8 mouse cellular contexts compared by ENCODE assay signal in the genomic region with DNA sequence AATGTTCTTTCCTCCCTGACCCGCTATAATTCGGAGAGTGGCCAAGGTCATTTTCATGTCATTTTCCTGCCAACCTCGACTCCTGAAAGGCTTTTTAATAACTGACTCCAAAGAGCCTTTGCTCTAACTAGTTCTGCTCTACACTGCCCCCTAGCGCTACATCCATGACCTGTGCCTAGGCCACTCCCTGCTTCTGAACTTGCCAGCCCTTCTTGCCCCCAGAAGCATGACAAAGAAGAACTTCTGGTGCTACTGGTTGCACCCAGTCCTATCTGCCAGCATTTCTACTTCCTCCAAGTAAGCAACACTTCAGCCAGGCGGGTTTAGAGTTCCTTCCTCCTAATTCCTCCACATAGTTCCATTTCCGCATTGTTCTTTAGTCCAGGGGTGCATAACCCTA. TPM values are rescaled to one million over a fixed set of nuclear protein-coding genes. Genes with fewer than 3 reads are reported as not detected.
DNase-seq lines count a peak whose midpoint lies in the region; ATAC-seq lines count a peak whose summit lies in the region.

No protein-coding gene starts in this region.

- no peaks in the 10 kb centered on the region for H3K27me3 ChIP-seq in intestine, embryonic 14.5 days (replicated peaks; ENCODE audit: control insufficient read depth, insufficient read depth, low read length)
- H3K27me3 ChIP-seq in intestine, embryonic 15.5 days (replicated peaks) = no peaks in the 10 kb centered on the region

- no peak overlapping the region for H3K9ac ChIP-seq in intestine, embryonic 14.5 days (ENCODE audit: low read length)
- H3K9ac ChIP-seq in intestine, embryonic 15.5 days = no peak overlapping the region

- H3K4me1 ChIP-seq in intestine, embryonic 14.5 days (replicated peaks; ENCODE audit: control insufficient read depth, insufficient read depth, low read length) = no peaks in the 10 kb centered on the region
- 0 out of 2 replicates have a peak, but pooled peaks cover 2% of the 10 kb centered on the region for H3K4me1 ChIP-seq in intestine, embryonic 15.5 days (replicated peaks)

- peak; percentile 47 for DNase-seq in intestine, embryonic 14.5 days (ENCODE audit: low spot score)
- DNase-seq in CD4-positive, CD25-positive, alpha-beta regulatory T cell, adult 2 months (ENCODE audit: low read depth, low spot score) = peak; percentile 86
- peak; percentile 78 to 82 for DNase-seq in adrenal gland, postnatal 36 days
- DNase-seq in gastrocnemius, postnatal 10 days = peak; percentile 27
- peak; percentile 68 to 73 for DNase-seq in lung, adult 18-20 months
- DNase-seq in spleen, postnatal 14 days (ENCODE audit: low spot score in 2 of 2) = peak; percentile 54 to 67
- DNase-seq in frontal cortex, postnatal 25 days (ENCODE audit: low spot score in 2 of 2) = no peak

- no peak overlapping the region for H3K27ac ChIP-seq in intestine, embryonic 14.5 days (ENCODE audit: low read depth)
- no peak overlapping the region for H3K27ac ChIP-seq in intestine, embryonic 15.5 days

- no peak overlapping the region for H3K4me3 ChIP-seq in intestine, embryonic 14.5 days (ENCODE audit: low read depth, low read length)
- H3K4me3 ChIP-seq in intestine, embryonic 15.5 days (replicated peaks) = no peak overlapping the region

- H3K4me2 ChIP-seq in intestine, embryonic 14.5 days (ENCODE audit: low read length) = no peak overlapping the region
- H3K4me2 ChIP-seq in intestine, embryonic 15.5 days (replicated peaks) = no peak overlapping the region

- no peak for ATAC-seq in intestine, embryonic 14.5 days (replicated peaks; ENCODE audit: low FRiP score, low TSS enrichment, low read depth)
- ATAC-seq in intestine, embryonic 15.5 days = no peak

- H3K9me3 ChIP-seq in intestine, embryonic 14.5 days (ENCODE audit: control insufficient read depth, low read length) = no peaks in the 10 kb centered on the region
- H3K9me3 ChIP-seq in intestine, embryonic 15.5 days = no peaks in the 10 kb centered on the region

- no peaks in the 10 kb centered on the region for H3K36me3 ChIP-seq in intestine, embryonic 14.5 days (ENCODE audit: control insufficient read depth, insufficient read depth, low read length)
- H3K36me3 ChIP-seq in intestine, embryonic 15.5 days = no peaks in the 10 kb centered on the region

- 45% methylated on average over 6 of the region's 6 CpGs for WGBS in intestine, embryonic 14.5 days
- WGBS in intestine, embryonic 15.5 days = 42% methylated on average over 6 of the region's 6 CpGs

RNA-seq across cellular contexts. Expression of gene Tmsb4x, which starts 20.1 kb away (rescaled TPM):
- polyA plus RNA-seq in intestine, embryonic 14.5 days (2014; fragmentation: Nextera tagmentation; extraction: Ambion mirVana) = 3,370 and 3,374 TPM in 2 replicates
- 3,039 and 3,818 TPM in 2 replicates for polyA plus RNA-seq in intestine, embryonic 15.5 days (2015; fragmentation: Nextera tagmentation; extraction: Ambion mirVana)
- total RNA-seq in adrenal gland, postnatal 36 days (2021) = 100 to 1,000 TPM; 356 to 454 TPM
- 100 to 1,000 TPM; 492 to 589 TPM for total RNA-seq in gastrocnemius, postnatal 10 days (2021)

RNA-seq across cellular contexts. Expression of gene Tlr8, which starts 34.9 kb away (rescaled TPM):
- 0.26 and 0.45 TPM in 2 replicates for polyA plus RNA-seq in intestine, embryonic 14.5 days (2014; fragmentation: Nextera tagmentation; extraction: Ambion mirVana)
- 0.60 and 0.61 TPM in 2 replicates for polyA plus RNA-seq in intestine, embryonic 15.5 days (2015; fragmentation: Nextera tagmentation; extraction: Ambion mirVana)
- total RNA-seq in adrenal gland, postnatal 36 days (2021) = 1 to 10 TPM; 2.0 to 4.5 TPM
- 1 to 10 TPM in 1 of 2 experiments, under 1 TPM in 1; 0.99 to 1.6 TPM for total RNA-seq in gastrocnemius, postnatal 10 days (2021)

Comparison
In these comparisons a context has a peak if more than half of its experiments do, and no peak if none do; other contexts are left out.
1. DNase-seq: peak in intestine, embryonic 14.5 days (single experiment), CD4-positive, CD25-positive, alpha-beta regulatory T cell, adult 2 months (single experiment), adrenal gland, postnatal 36 days (2 of 2), gastrocnemius, postnatal 10 days (single experiment), lung, adult 18-20 months (2 of 2) and spleen, postnatal 14 days (2 of 2); none in frontal cortex, postnatal 25 days (0 of 2).